In the genomic region with DNA sequence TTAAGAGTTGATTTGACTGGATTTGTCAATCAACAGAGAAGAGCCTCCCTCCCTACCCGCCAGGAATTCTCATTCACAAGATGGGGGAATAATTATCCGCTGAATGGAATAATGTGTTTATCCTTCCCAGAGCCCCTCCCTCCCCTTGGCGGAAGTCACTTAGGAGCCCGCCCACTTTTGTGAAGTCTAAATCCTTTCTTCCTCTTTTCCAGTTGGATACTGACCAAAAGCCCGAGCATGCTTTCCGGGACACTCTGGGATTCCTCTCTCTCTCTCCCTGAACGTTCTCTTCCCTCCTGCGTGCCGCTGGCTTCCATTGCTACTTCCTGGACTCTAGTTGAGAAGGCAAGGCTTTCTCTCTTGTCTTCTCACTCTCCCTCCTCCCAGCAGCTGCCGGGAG, we compare ENCODE assay signal across 11 mouse cellular contexts.
DNase-seq lines count a peak whose midpoint lies in the region; ATAC-seq and TF ChIP-seq lines count a peak whose summit lies in the region.
"Had no signal": no experiment of that assay in that cellular context is flagged by ENCODE, and none has a peak within 500 bp of the region (broad histone marks: within the 10 kb centered on the region; RNA-seq: fewer than 3 reads in every experiment).

No protein-coding gene starts in this region.

- DNase-seq in heart, adult 18-20 months: peak; percentile 46 to 55
- DNase-seq in heart, embryonic 10.5 days (ENCODE audit: low spot score): no peak
- DNase-seq in MN1 (ENCODE audit: low spot score) (peak; percentile 44), ZHBTc4 (ENCODE audit: low read depth, low spot score) (peak; percentile 20)
- DNase-seq in lung, embryonic 14.5 days: peak; percentile 26
- DNase-seq in embryo, embryonic 10 days (ENCODE audit: low spot score): no peak
- DNase-seq: kidney, adult 2 months; thymus, adult 2 months had no signal

- WGBS in heart, embryonic 10.5 days: 73% methylated on average over 10 of the region's 10 CpGs
- 77% methylated on average over 10 of the region's 10 CpGs for WGBS in lung, embryonic 14.5 days
- WGBS in hindbrain, embryonic 13.5 days: 90% methylated on average over 10 of the region's 10 CpGs

- H3K27ac ChIP-seq in heart, embryonic 10.5 days: no peak overlapping the region
- no peak overlapping the region for H3K27ac ChIP-seq in lung, embryonic 14.5 days (ENCODE audit: low read depth)
- no peak overlapping the region for H3K27ac ChIP-seq in hindbrain, embryonic 13.5 days

- no peaks in the 10 kb centered on the region for H3K36me3 ChIP-seq in heart, embryonic 10.5 days
- H3K36me3 ChIP-seq in lung, embryonic 14.5 days (ENCODE audit: insufficient read depth): no peaks in the 10 kb centered on the region
- H3K36me3 ChIP-seq in hindbrain, embryonic 13.5 days: no peaks in the 10 kb centered on the region

- ATAC-seq in lung, embryonic 14.5 days (ENCODE audit: insufficient read depth): no peak
- ATAC-seq in hindbrain, embryonic 13.5 days (ENCODE audit: low FRiP score): no peak
- ATAC-seq in activated CD4-positive, CD25-positive, alpha-beta regulatory T cell, adult 4 months: no peak

- H3K9ac ChIP-seq in lung, embryonic 14.5 days: no peak overlapping the region
- no peak overlapping the region for H3K9ac ChIP-seq in hindbrain, embryonic 13.5 days

- H3K27me3 ChIP-seq in heart, embryonic 10.5 days (ENCODE audit: insufficient read depth, poor library complexity, severe bottlenecking): no peaks in the 10 kb centered on the region
- no peaks in the 10 kb centered on the region for H3K27me3 ChIP-seq in lung, embryonic 14.5 days (ENCODE audit: insufficient read depth, low read length)
- no peaks in the 10 kb centered on the region for H3K27me3 ChIP-seq in hindbrain, embryonic 13.5 days

- TF ChIP-seq CTCF in lung, embryonic 14.5 days (IDR thresholded peaks at IDR 0.05; ENCODE audit: low read depth): no peak

- H3K9me3 ChIP-seq in heart, embryonic 10.5 days: no peaks in the 10 kb centered on the region
- no peaks in the 10 kb centered on the region for H3K9me3 ChIP-seq in lung, embryonic 14.5 days (ENCODE audit: low read depth, low read length)
- no peaks in the 10 kb centered on the region for H3K9me3 ChIP-seq in hindbrain, embryonic 13.5 days

- H3K4me3 ChIP-seq in heart, embryonic 10.5 days: no peak overlapping the region
- H3K4me3 ChIP-seq in lung, embryonic 14.5 days (ENCODE audit: low read depth, low read length): no peak overlapping the region
- H3K4me3 ChIP-seq in hindbrain, embryonic 13.5 days: no peak overlapping the region
- H3K4me3 ChIP-seq: erythroblast, embryonic 14.5 days had no signal

- no peaks in the 10 kb centered on the region for H3K4me1 ChIP-seq in heart, embryonic 10.5 days
- no peaks in the 10 kb centered on the region for H3K4me1 ChIP-seq in lung, embryonic 14.5 days (ENCODE audit: insufficient read depth)
- no peaks in the 10 kb centered on the region for H3K4me1 ChIP-seq in hindbrain, embryonic 13.5 days (replicated peaks)

- H3K4me2 ChIP-seq in lung, embryonic 14.5 days: no peak overlapping the region
- H3K4me2 ChIP-seq in hindbrain, embryonic 13.5 days: no peak overlapping the region

Comparison
In these comparisons a context has a peak if more than half of its experiments do, and no peak if none do; other contexts are left out.
1. DNase-seq: peak in heart, adult 18-20 months (2 of 2), MN1 (single experiment), ZHBTc4 (single experiment) and lung, embryonic 14.5 days (single experiment); none in heart, embryonic 10.5 days (single experiment) and embryo, embryonic 10 days (single experiment).